Mouse (Mus musculus): ENCODE measurements around the gene Rfesd.

GRCm38 (mm10) chr13:76018844-76019400 is 403 bp upstream of the Rfesd start:
- TF ChIP-seq POLR2A (IDR thresholded peaks at IDR 0.05; ENCODE audit: extremely low read depth, insufficient read depth, low read length) (no peak), CTCF (IDR thresholded peaks at IDR 0.05; ENCODE audit: extremely low read depth, insufficient read depth, low read length) (no peak)
